Mouse (Mus musculus): ENCODE measurements around the gene Actr3.

Gene Actr3

GRCm38 (mm10) chr1:125435369-125436135 is at the start of gene Actr3:
TSS of gene Actr3 (minus strand) at chr1:125435727.
- peak; percentile 100 for DNase-seq (ENCODE audit: low read depth, low spot score)

- no peak for DNase-seq (ENCODE audit: low read depth, low spot score)
These were observed 47.1 kb upstream of the Actr3 start for GRCm38 (mm10) chr1:125482459-125483287.

- DNase-seq (ENCODE audit: low read depth, low spot score), result no peak
These were observed 46.3 kb upstream of the Actr3 start for GRCm38 (mm10) chr1:125481842-125482241.

DNA sequence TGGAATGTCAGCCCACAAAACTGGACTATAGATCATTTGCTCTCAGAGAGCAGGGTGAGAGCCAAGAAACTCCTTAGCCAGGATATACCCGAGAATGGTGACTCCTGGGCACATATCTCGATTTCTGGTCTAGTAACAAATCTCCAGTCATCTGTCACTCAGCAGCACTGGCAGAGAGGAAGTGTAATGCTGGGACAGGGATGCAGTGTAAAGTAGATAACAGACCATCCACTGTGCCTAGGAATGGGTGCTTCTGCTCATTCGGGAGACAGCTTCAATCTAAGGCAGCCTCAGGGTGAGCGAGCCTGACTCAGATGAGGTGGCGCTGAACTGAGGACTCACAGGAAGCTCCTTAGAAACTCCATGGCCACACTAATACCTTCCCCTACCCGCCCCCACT is 43.1 kb upstream of the Actr3 start:
- DNase-seq (ENCODE audit: low read depth, low spot score), result no peak

DNA sequence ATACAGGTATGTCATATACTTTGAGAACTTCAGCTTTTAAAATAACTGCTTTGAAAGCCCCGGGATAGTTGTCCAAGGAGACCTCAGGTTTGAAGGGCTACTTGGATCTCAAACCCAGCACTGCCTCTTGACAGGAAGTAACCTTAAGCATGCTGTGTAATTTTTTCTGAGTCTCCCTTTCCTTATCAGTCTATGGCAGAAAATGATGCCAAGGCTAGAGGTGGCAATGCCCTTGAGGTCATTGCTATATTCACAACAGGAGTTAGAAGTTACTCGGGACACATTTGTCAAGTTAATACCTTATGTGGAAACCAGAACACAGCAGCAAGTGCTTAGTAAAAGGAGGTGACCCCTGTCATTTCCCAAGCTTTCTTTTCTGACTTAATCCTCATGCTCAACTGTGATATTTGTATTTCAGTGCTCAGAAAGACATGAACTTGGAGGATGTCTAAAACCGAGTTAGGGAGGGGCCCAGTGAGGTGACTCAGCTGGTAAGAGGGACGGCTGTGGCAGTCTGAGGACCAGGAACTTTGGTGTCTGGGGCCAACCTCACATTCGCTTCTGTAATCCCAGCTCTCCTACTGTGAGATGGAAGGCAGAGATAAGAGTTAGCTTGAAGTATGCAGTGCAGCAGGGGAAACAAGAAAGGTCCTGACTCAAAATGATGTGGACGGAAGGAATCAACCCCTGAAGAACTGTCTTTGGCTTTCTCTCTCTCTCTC is 40.6 kb upstream of the Actr3 start:
- no peak for DNase-seq (ENCODE audit: low read depth, low spot score)

DNA sequence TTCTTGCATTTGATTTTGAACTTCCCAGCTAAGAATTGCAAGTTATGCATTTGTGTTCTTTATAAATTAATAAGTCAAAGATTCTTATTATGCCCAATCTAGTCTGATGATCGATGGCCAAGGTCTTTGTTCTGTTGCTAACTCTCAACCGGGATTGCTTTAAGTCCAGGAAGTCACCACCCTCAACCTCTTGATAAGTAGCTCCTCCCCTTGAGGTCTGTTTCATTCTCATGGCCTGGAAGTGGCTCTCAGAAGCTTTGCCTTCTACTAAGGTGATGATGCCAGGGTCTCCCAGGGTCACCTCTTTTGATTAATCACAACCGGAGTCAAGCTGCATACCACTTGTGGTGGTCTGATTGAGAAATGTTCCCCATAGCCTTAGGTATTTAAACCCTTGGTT is 38.3 kb upstream of the Actr3 start:
- DNase-seq (ENCODE audit: low read depth, low spot score), result no peak

GRCm38 (mm10) chr1:125473126-125473666 is 37.7 kb upstream of the Actr3 start:
- peak; percentile 35 for DNase-seq (ENCODE audit: low read depth, low spot score)

- DNase-seq (ENCODE audit: low read depth, low spot score), result peak; percentile 81
These were observed 35.5 kb upstream of the Actr3 start for GRCm38 (mm10) chr1:125470805-125471648.

DNA sequence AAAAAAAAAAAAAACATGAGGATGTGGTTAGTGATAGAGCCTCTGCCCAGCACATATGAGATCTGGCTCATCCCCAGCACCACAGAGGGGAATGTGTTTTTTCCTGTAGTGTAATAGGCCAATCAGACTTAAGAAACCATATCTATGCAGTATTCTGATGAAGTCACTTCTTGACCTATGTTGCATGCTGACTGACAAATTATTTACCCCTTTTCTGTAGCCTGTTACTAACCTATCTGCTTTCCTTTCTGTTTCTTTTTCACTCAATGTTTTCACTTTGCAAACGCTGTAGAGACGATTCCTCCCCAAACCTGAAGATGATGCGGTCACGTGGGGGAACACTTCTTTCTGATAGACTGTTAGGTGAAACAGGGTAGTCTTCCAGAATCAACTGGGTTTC is 32.4 kb upstream of the Actr3 start:
- peak; percentile 69 for DNase-seq (ENCODE audit: low read depth, low spot score)

- DNase-seq (ENCODE audit: low read depth, low spot score), result peak; percentile 87
These were observed 31.2 kb upstream of the Actr3 start for GRCm38 (mm10) chr1:125466621-125467257.

GRCm38 (mm10) chr1:125464011-125464410 is 28.5 kb upstream of the Actr3 start:
- DNase-seq (ENCODE audit: low read depth, low spot score), result no peak

DNA sequence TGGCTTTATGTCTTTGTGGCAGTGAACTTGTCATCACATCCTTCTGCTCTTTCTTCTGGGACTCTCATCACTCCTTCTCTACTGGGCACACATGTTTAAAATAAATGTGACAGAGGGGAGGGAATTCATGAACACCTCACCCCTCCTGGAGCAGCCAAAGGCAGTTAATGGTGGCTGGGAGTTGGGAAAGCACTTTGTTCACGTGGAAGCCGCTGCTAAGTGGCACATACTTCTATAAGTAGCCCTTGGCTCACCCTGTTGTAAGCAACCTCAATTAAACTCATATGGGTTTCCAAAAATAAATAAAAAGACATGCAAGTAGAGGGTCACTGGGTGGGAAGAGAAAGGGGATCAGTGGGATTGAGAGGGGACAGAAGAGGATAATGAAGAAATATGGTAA is 27.8 kb upstream of the Actr3 start:
- DNase-seq (ENCODE audit: low read depth, low spot score), result no peak

GRCm38 (mm10) chr1:125462917-125463316 is 27.4 kb upstream of the Actr3 start:
- DNase-seq (ENCODE audit: low read depth, low spot score), result no peak

DNA sequence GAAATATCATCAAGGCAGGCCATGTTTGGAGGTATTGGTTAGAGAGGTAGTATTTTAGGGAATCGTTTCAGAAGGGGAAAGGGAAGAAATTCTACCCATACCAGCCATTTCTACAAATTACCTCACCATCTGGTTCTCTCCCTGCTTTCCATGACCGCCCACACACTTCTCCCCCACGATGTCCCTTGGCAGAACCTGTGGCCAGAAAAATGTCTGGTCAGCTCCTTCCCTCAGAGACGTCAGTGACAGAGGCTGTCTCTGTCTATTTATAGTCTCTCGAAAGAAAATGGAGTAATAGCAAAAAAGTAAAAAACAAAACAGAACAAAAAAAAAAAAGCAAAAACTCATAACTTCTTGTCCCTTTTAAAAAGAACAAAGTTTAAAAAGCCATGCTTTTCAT is 23.0 kb upstream of the Actr3 start:
- DNase-seq (ENCODE audit: low read depth, low spot score), result no peak

- no peak for DNase-seq (ENCODE audit: low read depth, low spot score)
These were observed 19.6 kb upstream of the Actr3 start for GRCm38 (mm10) chr1:125455128-125455527.

GRCm38 (mm10) chr1:125450282-125451000 is 14.9 kb upstream of the Actr3 start:
- DNase-seq (ENCODE audit: low read depth, low spot score), result no peak

DNA sequence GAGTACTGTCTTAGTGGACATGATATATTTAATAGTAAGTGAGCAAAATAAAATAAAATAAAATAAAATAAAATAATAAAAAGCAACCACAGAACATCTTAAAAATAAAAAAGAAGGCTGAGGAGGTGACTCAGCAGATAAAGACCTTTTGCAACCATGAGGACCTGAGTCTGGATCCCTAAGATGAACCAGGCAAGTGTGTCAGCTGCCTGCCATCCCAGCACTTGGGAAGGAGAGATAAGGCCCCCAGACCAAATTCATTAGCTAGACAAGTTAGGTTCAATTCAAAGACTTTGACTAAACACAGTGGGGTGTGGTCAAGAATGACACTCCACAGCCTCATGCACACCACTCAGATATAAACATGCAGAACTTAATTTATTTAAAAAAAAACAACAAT is 12.4 kb upstream of the Actr3 start:
- DNase-seq (ENCODE audit: low read depth, low spot score), result no peak

- DNase-seq (ENCODE audit: low read depth, low spot score), result peak; percentile 90
These were observed 6.2 kb upstream of the Actr3 start for GRCm38 (mm10) chr1:125441679-125442078.

DNA sequence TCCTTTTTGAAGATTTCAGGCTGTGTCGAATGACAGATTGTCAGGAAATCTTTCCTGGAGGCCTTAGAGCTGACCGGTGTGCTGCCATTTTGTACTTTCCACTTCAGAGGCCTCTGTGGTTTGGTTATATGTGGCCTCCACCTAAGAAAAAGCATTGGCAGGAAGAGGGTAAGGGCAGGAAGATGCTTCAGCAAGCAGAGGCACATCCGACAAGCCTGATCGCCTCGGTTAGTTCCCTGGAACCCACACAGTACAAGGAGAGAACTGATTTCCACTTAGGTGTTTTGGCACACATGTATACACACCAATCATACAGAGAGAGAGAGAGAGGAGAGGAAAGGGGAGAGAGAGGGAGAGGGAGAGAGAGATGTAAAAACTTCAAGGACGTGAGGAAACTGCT is 5.7 kb upstream of the Actr3 start:
- no peak for DNase-seq (ENCODE audit: low read depth, low spot score)

DNA sequence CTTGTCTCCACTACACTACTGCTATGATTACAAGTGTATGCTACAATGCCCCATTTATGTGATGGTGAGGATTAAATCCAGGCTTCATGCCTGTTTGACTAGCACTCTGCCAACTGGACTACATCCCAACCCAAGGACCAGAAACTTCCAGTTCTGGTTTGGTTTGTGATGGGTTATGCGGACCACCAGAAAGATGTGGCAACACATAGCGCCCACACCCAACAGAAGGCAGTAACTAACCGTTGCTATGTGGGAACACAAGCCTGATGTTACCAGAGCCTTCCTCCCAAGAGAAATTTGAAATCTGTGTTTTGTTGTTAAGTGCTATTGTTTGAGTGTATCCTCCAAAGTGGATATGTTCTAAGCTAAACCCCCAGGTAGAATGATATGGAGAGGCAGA is 4.0 kb upstream of the Actr3 start:
- no peak for DNase-seq (ENCODE audit: low read depth, low spot score)
